Mouse (Mus musculus): ENCODE data around the gene Tbc1d9.

Tbc1d9 gene

DNA sequence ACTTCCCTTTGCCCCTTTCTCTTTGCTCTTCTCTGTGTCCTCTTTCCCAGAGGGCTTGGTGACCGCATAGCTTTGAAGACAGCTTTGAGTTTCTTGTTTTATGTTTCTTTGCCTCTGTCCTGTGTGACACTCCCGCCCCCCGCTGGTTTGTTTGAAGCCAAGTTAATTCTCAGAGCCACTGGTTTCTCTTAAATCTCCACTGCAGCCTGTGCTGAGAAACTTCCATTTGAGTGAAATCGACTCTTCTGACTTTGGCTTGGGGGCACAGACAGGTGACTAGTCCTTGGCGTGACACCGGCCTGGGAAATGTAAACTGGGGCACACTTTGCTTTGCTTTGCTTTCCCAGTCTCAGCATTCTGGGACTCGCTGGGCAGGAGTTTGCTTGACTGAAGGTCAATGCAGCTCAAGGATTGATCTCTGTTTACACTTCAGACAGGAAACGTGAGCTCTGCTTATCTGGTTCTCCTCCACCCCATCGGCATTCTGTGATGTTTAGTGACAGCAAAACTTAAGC lies 13.1 kb downstream of the Tbc1d9 start:
- no peak for DNase-seq (ENCODE audit: low read depth)

DNA sequence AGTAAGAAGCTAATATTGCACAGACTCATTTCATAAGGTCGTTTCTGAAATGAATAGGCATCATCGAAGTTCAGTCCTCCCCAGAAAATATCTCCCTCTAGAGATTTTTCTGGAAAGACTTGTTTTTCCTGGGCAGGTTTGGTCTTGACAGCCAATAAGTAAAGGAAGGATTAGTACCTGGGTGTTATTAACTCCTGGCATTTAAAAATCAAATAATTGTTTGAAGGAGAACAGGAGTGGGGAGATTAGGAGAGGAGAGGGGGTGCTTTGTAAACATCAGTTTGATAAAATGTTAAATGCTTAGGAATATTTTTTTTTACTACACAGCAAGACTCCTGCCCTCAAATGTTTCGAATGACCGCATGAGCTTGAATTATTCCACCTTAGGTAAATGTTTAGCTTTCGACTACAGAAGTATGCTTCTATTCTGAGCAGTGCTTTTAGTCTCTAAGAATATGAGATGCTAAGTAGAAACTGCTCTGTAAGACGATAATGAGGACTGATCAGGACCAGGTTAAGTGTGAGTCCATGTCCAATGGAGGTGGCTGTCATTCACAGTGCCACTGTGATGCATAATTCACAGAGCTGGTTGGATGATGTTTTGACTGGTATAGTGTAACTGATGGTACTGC lies 16.8 kb downstream of the Tbc1d9 start:
- DNase-seq (ENCODE audit: low read depth), result no peak

DNA sequence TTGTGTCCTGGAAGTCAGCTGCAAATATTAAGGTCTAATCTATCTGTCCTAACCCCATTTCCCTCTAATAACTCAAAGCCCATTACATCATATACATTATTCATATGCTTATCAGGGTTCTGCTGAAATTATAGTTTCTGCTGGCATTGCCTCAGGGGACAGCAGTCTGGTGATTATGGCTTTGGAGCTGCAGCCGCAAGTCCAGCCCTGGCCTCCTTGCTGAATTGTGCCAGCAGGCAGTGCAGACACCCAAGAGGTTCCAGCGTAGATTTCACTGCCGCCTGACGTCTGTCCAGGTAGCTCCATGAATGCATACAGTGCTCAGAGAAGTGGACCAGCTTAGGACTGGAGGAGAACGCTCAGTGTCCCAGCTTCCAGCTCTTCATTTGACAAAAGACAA lies 17.6 kb downstream of the Tbc1d9 start:
- DNase-seq (ENCODE audit: low read depth), result no peak

DNA sequence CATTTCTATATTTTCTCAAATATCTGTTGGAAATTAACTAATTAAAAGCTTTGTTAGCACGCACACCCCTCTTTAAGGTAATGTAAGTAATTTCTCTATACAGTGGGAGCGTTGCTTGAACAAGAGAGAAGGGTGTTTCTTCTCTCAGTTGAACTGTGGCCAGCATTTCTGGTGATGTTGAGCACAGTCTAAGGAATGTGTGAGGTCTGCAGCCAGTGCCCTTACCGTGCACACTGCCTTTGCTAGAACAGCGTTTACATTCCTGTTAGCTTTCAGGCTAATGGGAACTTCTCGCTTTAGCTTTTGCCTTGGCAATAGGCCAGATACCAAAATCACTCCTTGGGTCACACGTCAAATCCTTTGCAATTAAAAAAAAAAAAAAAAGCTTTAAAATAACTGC lies 21.2 kb downstream of the Tbc1d9 start:
- DNase-seq (ENCODE audit: low read depth), result no peak

DNA sequence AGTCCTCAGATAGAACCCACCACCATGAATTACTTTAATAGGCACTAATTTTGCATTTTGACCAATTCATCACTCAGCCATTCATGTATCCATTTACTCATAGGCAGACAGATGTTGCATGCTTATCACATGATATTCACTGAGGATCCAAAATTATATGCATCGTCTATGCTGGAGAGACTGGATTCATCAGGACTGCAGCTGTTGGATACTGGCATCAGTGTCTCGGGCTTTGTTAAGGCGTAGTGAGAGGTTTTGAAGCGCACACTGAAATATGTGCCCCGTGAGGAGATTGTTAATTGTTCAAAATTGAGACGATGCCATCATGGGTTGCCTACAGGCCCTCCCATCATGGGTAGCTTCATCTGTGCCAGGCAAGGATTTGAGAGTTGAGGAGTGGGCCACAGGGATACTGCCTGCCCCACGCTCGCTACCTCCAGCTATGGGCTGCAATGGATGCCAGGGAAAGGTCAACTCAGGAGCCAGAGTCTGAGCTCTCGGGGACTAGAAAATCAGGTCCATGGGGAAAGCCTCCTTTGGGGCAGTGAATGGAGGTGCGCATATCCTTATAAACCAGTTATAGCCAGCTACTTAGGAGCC lies 22.3 kb downstream of the Tbc1d9 start:
- no peak for DNase-seq (ENCODE audit: low read depth)

DNA sequence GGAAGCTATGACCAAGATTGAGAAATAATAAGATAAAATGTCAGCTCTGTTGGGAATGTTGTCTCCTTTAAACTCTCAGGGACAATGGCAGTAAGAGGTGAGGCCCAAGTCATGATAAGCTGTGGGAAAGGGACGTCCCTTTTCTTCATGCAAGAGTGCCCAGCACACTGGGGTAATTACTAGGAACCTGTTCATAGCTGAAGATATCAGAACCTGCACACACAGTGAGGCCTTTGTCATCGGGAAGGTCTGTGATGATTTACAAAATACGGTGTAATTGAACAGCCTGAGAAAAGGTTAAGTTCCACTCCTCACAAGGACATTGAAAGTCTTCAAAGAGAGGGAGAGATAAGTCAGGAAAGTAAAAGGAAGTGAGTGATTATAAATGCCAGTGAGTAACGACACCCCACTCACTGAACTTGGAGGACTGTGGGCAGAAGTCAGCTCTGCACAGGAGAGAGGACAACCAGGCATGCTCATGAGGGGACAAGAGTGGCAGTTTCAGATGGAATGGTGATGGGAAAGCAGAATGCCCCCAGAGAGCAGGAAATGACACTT lies 24.5 kb downstream of the Tbc1d9 start:
- DNase-seq (ENCODE audit: low read depth), result no peak

DNA sequence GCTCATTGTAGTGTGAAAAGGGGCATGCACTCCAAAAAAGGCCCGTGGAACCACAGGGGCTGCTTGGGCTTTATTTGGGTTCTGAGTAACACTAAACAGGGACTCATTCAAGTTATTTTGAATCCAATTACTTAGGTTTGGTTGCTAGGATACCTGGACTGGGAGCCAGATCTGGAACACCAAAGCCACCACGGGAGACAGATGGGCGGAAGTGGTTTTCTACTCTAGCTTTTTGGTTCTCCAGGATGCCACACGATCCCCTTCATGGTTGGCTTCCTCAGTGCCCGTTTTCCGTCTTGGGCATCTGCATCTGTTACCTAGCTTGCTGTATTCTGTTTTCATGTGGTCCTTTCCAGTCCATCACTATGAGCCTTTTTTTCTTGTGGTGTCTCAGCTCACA lies 30.9 kb downstream of the Tbc1d9 start:
- no peak for DNase-seq (ENCODE audit: low read depth)

DNA sequence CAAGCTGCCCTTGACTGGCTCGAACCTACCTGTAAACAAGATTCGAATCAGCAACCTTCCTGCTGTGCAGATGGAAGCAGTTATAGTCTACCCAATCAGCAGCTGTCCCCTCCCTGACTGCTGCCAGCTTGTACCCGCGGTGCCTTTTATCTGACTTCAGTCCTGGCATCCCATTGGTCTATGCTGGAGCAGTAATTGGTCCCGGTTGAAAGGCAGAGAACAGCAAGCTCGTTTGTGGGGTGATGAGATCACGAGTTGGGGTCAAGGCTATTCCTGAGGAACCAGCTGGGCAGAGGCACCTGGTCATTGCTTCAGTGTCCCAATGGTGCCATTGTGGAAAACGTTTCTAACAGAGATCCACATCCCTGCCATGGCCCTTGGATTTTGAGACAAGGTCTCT lies 34.6 kb downstream of the Tbc1d9 start:
- no peak for DNase-seq (ENCODE audit: low read depth)

DNA sequence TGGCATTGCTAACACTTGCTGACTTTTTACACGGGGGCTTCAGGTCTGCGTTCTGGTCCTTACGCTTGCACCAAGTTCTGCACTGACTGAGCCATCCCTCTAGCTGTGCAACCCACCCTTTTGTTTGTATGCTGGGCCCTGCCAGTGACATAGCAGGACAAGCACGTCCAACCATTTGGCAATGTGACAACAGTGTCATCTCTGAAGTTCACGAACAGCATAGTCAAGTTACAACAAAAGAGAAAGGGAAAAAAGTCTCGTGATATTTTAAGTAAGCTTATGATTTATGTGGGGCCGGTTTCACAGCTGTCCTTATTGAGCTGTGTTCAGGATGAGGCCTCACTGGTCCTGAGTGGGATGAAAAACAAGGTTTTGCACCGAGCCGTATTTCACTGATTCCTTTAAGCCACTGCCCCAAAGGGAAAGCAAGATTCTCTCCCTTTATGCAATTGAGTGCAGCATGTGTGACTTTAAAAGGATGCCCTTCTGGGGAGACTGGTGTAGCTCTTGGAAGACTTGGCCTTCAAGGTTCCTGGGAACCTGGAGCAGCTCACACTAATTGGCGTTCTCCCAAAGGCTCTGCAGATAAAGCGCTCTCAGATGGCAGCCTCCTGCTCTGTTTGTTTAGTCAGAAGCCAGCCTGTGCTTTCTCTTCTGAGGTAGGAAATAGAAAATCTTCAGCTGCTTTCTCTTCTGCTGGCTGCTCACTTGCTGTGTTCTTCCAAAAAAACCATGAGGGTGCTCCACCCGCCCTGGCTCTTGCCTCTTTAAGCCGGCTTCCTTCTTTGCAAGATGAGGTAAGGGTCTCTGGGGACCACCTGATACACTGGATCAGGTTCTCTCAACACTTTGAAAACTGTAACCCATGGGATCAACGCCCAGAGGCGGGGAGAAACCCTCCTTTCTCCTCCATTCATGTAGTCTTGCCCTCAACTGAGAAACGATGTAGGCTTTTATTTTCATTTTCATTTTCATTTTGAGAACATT lies 35.3 kb downstream of the Tbc1d9 start:
- no peak for DNase-seq (ENCODE audit: low read depth)

DNA sequence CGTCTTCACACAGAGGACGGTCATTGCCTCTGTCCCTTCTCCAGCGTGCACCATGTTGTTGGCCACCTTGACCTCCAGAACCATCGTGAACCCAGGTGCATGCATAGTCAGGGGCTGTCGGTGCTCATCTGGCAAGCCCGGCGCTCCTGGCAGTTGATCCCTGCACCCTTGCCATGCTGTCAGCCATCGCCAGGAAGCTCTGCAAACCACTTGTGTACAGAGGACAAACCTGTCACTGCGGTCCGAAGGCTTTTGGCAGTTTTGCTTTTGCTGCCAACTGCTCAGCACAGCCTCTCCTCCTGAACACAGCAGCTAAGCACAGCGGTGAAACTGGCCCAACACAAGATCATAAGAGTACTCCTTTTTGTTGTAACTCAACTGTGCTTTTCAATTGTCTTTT lies 37.8 kb downstream of the Tbc1d9 start:
- DNase-seq (ENCODE audit: low read depth), result no peak

DNA sequence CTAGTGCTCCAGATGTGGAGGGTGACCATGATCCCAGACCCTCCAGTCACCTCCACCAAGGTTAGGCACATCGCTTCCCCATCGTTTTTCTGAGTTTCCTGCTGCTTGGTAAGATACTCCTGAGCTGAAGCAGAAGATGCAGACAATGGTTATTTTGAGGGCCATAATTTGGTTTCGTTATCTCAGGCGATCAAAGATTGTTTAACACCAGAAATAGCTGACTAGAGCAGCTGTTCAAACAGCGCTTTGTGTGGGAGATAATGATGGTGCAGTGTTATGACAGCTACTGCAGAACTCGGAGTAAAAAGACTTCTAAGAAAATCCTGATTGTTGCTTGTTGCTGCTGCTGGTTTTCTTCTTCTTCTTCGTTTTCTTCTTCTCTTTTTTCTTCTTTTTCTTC lies 40.8 kb downstream of the Tbc1d9 start:
- no peak for DNase-seq (ENCODE audit: low read depth)

DNA sequence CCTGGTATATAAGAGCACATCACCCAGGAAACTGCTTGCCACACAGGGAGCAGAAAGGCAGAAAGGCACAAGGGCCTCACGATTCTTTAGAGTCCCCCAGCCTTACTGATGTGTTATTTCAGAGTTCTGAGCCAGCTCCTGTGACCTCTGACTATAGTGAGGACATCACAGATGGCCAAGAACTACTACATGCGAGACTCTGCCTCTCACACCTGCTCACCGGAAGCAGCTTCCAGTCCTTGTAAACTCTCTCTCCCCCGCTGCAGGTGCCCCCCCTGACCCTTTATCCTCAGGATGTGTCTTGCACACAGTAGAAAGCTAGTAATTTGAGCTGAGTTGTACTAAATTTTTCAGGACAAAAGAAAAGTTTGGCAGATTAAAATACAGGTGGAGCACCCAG lies 44.4 kb downstream of the Tbc1d9 start:
- no peak for DNase-seq (ENCODE audit: low read depth)

DNA sequence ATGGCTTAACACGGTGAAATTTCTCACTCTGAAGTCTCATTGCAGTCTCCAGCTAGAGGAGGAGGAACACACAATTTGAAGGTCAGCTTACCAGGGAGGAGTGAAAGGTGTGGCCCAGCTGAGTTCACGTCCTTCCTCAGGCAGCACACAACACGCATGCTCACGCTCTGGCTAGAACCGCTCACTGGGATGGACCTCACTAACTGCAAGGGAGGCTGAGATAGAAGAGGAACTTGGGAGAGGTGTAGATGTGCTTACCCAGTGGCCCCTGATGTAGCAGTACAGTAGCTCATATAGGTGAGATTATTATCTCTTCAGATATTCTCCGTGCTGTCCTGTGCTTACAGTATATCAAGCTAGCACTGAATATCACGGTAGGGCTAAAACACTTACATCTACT lies 45.5 kb downstream of the Tbc1d9 start:
- no peak for DNase-seq (ENCODE audit: low read depth)

DNA sequence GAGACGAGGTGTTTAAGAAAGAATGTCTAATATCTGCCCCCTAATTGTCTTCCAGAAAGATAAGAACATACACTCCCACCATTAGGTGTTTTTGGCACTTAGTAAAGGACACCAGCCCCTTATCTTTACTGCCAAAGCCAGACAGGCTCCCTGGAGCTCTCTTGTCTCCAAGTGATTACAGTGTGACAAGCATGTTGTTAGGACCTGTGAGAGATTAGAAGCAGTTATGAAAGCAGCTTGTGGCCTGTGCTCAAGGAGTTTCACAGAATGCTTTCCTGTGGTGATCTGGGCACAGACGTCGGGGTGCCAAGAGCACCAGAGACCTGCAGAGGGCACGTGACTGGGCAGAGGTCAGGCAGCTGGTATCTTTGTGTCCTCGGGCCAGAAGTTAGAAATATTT lies 49.9 kb downstream of the Tbc1d9 start:
- DNase-seq (ENCODE audit: low read depth), result peak; percentile 54

DNA sequence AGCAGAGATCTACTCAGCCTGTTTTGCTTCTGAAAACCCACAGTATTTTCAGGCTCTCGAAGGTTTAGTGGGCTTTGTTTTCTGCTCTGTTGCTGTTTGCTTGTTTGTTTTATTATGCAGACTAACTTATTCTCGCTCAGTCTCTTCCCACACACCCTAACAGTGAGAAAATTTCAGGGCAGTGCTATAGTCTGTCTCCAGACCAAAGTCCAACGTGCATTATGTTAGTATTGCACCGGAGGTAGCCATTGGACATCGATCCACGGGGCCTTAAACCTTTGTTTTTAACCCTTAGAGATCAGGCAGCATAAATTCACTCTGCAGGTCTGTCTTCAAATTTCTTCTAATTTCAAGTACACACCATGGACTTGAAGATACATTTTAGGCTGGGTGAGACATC lies 51.4 kb downstream of the Tbc1d9 start:
- no peak for DNase-seq (ENCODE audit: low read depth)

DNA sequence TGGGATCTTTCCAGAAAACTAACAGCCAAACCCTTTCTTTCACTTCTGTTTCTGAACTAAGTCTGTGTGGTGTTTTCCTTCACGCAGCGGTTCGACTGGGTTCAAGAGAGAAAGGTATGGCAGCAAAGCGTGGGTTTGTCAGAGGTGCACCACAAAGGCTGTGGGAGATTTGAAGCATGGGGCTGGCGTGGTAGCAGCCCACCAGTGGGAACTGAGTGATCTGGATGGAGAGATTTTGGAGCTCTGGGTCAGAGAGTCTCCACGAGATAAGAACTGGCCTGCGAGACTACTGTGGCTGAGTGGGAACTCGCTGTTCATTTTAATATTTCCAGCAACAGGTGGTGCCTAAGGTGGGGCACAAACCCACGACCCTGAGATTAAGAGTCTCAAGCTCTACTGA lies 52.0 kb downstream of the Tbc1d9 start:
- no peak for DNase-seq (ENCODE audit: low read depth)

DNA sequence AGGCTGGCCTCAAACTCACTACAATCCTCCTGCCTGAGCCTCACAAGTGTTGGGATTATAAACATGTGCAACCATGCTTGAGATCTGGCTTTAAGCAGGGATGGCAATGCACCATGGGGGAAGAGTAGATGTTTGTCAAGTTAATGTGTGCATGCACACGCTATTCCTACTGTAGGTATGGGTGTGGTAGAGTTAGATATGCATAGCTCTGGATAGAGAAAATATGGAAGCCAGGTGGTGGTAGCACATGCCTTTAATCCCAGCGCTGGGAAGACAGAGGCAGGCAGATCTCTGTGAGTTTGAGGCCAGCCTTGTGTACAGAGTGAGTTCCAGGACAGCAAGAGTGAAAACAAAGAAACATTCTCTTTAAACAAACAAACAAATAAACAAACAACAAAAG lies 52.7 kb downstream of the Tbc1d9 start:
- no peak for DNase-seq (ENCODE audit: low read depth)

DNA sequence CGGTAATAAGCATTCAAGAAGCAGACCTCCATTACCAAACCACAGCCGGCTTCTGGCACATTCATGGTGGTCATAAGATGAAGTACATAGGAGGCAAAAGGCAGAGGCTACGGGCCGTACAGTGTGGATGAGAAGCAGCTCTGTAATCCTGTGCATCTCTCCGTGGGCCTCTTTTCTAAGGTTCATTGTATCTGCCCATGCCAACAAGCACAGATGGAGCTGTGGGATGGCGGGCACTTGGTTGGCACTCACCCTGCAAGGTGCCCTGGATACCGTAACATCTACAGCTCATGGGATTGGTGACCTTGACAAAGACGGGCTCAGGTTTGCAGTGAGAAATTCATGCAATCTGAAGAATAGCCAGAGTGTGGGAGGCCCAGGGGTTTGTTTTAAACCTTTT lies 54.2 kb downstream of the Tbc1d9 start:
- no peak for DNase-seq (ENCODE audit: low read depth)

DNA sequence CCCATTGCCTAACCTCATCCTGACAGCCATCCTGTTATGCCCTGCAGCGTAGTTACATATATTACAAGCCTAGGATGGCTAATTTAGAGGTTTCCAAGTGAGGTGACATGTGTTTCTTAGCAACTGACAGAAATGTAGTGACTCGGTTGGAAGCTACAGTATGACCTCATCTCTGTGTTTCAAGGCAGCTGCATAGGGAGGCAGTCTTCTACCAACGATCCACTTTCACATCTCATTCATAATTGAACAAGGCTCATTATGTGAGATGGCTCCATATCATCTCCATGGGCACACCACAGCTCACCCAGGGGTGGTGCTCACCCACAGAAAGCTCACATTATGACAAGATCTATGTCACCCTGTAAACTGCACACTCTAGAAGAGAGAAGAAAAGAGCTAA lies 55.6 kb downstream of the Tbc1d9 start:
- no peak for DNase-seq (ENCODE audit: low read depth)

DNA sequence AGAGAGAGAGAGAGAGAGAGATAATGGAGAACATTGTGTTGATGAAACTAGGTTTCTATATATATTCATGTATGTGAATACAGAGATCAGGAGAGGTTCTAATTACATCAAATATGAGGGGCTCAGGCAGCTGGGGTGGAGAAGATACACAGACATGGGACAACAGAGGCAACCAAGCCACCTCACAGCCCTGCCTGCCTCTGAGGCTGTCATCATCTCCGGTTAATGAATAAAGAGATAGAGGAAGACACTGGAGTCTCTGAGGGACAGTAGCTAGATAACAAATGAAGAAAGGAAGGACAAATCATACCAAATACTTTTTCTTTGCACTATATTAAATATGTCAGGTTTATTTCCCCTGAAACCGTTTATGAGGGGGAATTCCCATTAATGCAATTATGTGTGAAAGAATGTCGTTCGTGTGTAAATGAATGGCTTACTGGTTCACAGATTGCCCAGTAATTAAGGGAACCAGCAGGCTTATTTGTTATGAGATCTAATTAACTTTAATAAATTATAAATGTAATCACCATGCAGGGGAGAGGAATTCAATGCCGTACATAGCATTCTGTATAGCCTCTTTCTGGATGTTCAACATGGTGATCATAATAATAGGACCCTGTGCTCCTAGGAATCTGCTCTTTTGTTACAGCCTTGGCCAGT lies 59.7 kb downstream of the Tbc1d9 start:
- DNase-seq (ENCODE audit: low read depth), result no peak

DNA sequence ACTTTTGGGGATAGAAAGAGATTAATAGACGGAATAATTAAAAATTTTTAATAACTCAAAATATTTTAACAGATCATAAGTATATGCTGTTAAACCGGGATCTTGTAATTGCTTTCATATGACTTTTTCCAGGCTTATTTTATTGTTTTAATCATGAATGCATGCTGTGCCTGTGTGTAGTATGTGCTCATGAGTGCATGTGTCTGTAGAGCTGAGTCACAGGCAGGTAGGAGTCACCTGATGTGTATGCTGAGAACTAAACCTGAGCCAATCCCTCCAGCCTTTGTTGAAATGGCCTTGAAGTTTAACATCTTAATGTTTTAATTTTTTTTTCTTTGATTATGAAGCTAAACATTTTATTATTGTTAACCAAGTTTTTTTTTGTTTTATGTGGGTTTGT lies 60.4 kb downstream of the Tbc1d9 start:
- no peak for DNase-seq (ENCODE audit: low read depth)

DNA sequence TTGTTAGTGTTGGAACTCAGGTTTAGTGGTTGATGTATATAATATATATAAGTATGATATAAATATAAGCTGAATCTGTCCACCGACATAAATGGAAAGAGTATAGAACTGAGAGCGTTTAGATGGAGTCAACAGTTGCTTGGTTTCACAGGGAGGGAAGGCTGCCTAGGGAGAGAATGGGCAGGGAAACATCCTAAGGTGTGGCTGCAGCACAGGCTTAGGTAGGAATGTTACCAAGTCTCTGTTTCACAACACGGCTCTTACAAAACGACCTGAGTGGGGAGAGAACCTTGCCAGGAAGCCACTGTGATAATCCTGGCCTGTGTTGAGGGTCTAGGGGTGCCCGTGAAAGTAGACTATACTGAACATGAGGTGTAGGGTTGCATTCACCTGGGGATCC lies 62.2 kb downstream of the Tbc1d9 start:
- DNase-seq (ENCODE audit: low read depth), result no peak
